Mouse (Mus musculus) retina, postnatal 1 day (tissue): ENCODE measurements around the gene Mmp25.

Source experiments
- DNase-seq: peaks from one replicate; pipeline ENCODE4 v3.0.0-alpha.2; 2012

Mmp25 gene

GRCm38 (mm10) chr17:23661526-23661925, 16.4 kb upstream of the Mmp25 start:
- peak; percentile 34 for DNase-seq

- no peak for DNase-seq
These were observed 15.8 kb upstream of the Mmp25 start for GRCm38 (mm10) chr17:23660876-23661200.

- peak; percentile 16 for DNase-seq
These were observed 15.2 kb upstream of the Mmp25 start, which contains the start of gene Bicdl2 for GRCm38 (mm10) chr17:23660117-23660875. Bicdl2 (plus strand) TSS chr17:23660506.

DNA sequence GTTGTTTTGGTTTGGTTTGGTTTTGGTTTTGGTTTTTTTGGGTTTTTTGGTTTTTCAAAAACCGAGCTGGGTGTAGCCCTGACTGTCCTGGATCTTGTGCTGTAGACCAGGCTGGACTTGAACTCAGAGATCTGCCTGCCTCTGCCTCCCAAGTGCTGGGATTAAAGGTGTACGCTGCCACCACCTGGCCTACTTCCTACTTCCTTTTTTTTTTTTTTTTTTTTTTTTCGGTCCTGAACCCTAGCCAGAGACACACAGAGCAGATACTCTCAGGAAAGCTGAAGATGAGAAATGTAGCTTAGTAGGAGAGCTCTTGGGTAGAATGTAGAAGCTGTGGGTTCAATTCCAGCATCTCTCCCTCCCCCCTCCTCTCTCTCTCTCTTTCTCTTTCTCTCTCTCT, 13.4 kb upstream of the Mmp25 start:
- no peak for DNase-seq

DNA sequence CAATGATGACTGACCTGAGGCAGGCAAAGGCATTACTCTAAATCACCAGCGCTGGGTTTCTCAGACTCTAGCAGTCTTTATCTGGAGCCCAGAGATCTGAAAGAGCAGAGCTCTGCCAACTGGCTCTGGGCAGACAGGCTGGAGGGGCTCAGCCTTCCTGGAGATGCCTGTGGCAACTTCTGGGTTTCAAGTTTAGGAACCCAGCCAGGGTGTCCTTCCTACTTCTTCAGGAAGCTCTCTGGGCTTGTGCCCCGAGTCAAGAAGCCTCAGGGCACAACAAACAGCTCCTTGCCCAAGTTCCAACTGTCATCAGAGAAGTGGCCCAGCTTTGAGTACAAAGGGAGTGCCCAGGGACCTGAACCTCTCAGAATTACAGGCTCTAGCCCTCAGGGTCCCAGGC, 9.3 kb upstream of the Mmp25 start:
- DNase-seq: no peak

- DNase-seq: no peak
These were observed 8.9 kb upstream of the Mmp25 start for GRCm38 (mm10) chr17:23654001-23654400.

- no peak for DNase-seq
These were observed 8.2 kb upstream of the Mmp25 start for GRCm38 (mm10) chr17:23653324-23653723.

GRCm38 (mm10) chr17:23651363-23651762, 6.3 kb upstream of the Mmp25 start:
- no peak for DNase-seq

- DNase-seq: no peak
These were observed 817 bp upstream of the Mmp25 start for GRCm38 (mm10) chr17:23645894-23646293.

GRCm38 (mm10) chr17:23631241-23631640, 13.8 kb downstream of the Mmp25 start:
- DNase-seq: no peak

GRCm38 (mm10) chr17:23630195-23631020, 14.7 kb downstream of the Mmp25 start:
- peak; percentile 84 for DNase-seq

GRCm38 (mm10) chr17:23627813-23628212, 17.3 kb downstream of the Mmp25 start:
- DNase-seq: no peak

GRCm38 (mm10) chr17:23620351-23620750, 24.7 kb downstream of the Mmp25 start:
- no peak for DNase-seq

GRCm38 (mm10) chr17:23617087-23617486, 28.0 kb downstream of the Mmp25 start:
- DNase-seq: no peak

DNA sequence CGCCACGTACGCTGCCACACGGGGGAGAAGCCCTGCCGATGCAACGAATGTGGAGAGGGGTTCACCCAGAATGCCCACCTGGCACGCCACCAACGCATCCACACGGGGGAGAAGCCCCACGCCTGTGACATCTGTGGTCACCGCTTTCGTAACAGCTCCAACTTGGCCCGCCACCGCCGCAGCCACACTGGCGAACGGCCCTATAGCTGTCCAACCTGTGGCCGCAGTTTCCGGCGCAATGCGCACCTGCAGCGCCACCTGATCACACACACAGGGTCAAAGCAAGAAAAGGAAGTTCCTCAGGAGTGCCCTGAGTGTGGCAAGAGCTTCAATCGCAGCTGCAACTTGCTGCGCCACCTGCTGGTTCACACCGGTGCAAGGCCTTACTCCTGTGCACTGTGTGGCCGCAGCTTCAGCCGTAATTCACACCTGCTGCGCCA, 34.7 kb downstream of the Mmp25 start:
- peak; percentile 40 for DNase-seq

DNA sequence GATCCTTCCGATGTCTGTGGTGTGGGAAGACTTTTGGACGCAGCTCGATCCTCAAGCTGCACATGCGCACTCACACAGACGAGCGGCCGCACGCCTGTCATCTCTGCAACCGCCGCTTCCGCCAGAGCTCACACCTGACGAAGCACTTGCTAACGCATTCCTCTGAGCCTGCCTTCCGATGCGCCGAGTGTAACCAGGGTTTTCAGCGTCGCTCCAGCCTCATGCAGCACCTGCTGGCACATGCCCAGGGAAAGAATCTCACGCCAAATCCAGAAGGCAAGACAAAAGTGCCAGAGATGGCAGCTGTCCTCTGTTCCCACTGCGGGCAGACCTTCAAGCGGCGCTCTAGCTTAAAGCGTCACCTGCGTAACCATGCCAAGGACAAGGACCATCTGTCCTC, 35.5 kb downstream of the Mmp25 start:
- no peak for DNase-seq

GRCm38 (mm10) chr17:23605220-23605619, 39.9 kb downstream of the Mmp25 start:
- DNase-seq: no peak

GRCm38 (mm10) chr17:23604394-23604793, 40.7 kb downstream of the Mmp25 start:
- no peak for DNase-seq

- peak; percentile 63 for DNase-seq
These were observed 41.5 kb downstream of the Mmp25 start for GRCm38 (mm10) chr17:23603542-23603941.

DNA sequence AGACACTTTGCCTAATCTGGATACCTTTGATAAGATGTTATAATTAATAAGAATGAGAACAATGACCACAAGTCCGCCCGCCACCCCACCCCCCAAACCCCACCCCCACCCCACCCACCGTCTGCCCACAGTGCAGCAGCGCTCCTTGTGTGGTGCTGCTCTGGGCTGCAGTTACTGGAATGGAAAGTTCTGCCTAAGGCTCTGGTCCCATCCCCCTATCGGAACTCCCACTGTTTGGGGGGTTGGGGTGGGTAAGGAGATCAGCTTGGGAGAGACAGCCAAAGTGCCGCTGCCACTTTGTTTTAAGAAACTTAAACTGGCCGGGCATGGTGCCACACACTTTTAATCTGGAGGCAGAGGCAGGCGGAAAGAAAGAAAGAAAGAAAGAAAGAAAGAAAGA, 42.0 kb downstream of the Mmp25 start:
- no peak for DNase-seq

GRCm38 (mm10) chr17:23601836-23602585, 43.1 kb downstream of the Mmp25 start:
- no peak for DNase-seq

- no peak for DNase-seq
These were observed 44.1 kb downstream of the Mmp25 start, which contains the start of gene Zscan10 for GRCm38 (mm10) chr17:23600641-23601622. Zscan10 (plus strand) TSS chr17:23600856.
